Mouse (Mus musculus) kidney, postnatal 10 days (tissue): ENCODE measurements around the gene Zfyve28.
A peak's percentile ranks its signal among the peaks of the same experiment; 100 is the strongest.

Source experiments
- DNase-seq: peaks from one replicate; pipeline ENCODE4 v3.0.0; 2021; ENCODE audit warnings: mixed read lengths

The Zfyve28 gene

GRCm38 (mm10) chr5:34174550-34175402 lies 113.5 kb downstream of the Zfyve28 start:
- DNase-seq = no peak

DNA sequence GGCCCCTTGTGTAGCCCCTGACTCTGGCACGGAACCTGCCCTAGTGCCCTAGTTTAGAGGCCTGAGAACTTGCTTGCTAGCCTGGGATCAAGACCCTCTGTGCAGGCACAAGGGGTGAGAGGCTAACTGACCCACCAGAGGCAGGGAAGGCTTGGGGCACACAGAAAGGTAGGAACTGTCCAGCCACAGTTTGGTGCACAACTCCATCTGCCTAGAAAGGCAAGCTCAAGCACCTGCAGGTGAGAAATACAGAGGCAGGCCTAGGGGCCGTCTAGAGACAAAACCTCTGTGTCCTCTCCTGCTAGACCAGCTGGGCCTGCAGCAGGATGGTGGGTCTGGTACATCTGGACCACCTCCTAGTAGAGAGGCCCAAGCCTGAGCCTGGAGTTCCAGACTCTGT lies 114.2 kb downstream of the Zfyve28 start:
- DNase-seq = no peak

- peak; percentile 53 for DNase-seq
Measured at GRCm38 (mm10) chr5:34170726-34171125, 117.5 kb downstream of the Zfyve28 start.

GRCm38 (mm10) chr5:34169954-34170353 lies 118.3 kb downstream of the Zfyve28 start:
- DNase-seq = no peak

- peak; percentile 99 for DNase-seq
Measured at GRCm38 (mm10) chr5:34168950-34169891, 119.0 kb downstream of the Zfyve28 start, which contains the start of the genes Poln and Haus3. Gene Poln (minus strand): TSS chr5:34169448. Gene Haus3 (minus strand): TSS chr5:34169527.

DNA sequence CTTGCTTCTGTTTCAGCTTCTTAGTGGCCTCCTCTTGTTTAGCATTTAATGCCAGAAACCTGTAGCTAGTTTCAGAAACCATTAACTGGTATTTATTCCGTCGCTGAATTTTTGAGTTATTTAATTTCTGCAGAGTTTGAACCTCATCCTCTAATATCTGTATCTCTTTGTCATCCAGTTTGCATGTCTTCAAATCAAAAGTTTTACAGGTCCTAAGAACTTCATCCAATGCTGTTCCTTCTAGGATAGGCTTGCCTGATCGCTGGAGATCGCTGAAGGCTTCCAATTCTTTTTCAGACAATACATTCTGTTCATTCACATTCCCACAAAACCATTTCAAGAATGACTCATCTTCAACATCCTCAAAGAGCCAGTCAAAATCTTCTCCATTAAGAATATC lies 120.4 kb downstream of the Zfyve28 start:
- DNase-seq = no peak

DNA sequence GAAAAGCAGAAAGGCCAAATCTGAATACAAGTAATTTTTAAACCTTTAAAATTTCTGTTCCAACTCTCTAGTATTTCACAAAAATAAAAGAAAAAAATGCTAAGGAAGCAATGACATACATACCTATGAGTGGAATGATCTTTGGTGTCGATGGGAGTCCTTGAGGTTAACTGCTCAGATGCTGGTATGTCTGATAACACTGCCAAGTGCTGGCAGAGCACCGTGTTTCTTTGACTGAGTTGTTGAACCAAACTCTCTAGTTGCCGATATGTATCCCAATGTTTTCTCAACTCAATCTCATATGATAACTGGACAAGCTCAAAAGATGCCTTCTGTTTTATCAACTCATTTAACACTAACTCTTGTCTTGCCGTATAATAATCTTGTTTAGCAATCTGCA lies 122.5 kb downstream of the Zfyve28 start:
- DNase-seq = no peak

GRCm38 (mm10) chr5:34148476-34148875 lies 139.8 kb downstream of the Zfyve28 start:
- no peak for DNase-seq

GRCm38 (mm10) chr5:34147554-34147953 lies 140.7 kb downstream of the Zfyve28 start:
- DNase-seq = no peak
